ENCODE assay signal across 23 mouse cellular contexts in genomic region chr5:27249951-27250350, GRCm38 (mm10).
A peak's percentile ranks its signal among the peaks of the same experiment; 100 is the strongest.
DNase-seq lines count a peak whose midpoint lies in the region; ATAC-seq lines count a peak whose summit lies in the region.
"Had no signal": no experiment of that assay in that cellular context is flagged by ENCODE, and none has a peak within 500 bp of the region (broad histone marks: within the 10 kb centered on the region; RNA-seq: fewer than 3 reads in every experiment).

No protein-coding gene starts in this region.

- ATAC-seq in forebrain, embryonic 14.5 days = no peak
- ATAC-seq: CD4-positive, CD25-positive, alpha-beta regulatory T cell, adult 4 months; forebrain, postnatal 0 days; inflammation-experienced regulatory T-cells, adult 6 months; intestine, postnatal 0 days had no signal

- H3K4me1 ChIP-seq in forebrain, embryonic 10.5 days = peaks cover 7% of the 10 kb centered on the region; the same call in 1 of the 2 replicates
- no peaks in the 10 kb centered on the region for H3K4me1 ChIP-seq in forebrain, embryonic 14.5 days (ENCODE audit: control insufficient read depth, insufficient read depth, low read length)
- H3K4me1 ChIP-seq: embryonic facial prominence, embryonic 12.5 days; forebrain, embryonic 12.5 days; heart, embryonic 13.5 days had no signal

- no peak overlapping the region for H3K9ac ChIP-seq in forebrain, embryonic 14.5 days (ENCODE audit: low read length)
- H3K9ac ChIP-seq: embryonic facial prominence, embryonic 12.5 days; forebrain, embryonic 12.5 days; forebrain, postnatal 0 days; heart, embryonic 13.5 days; hindbrain, embryonic 14.5 days had no signal

- no peak overlapping the region for H3K4me3 ChIP-seq in forebrain, embryonic 10.5 days
- no peak overlapping the region for H3K4me3 ChIP-seq in forebrain, embryonic 14.5 days (ENCODE audit: low read depth, low read length)
- H3K4me3 ChIP-seq: embryonic facial prominence, embryonic 12.5 days; forebrain, embryonic 12.5 days; gastrocnemius, adult 2 months; heart, embryonic 13.5 days had no signal

- H3K4me2 ChIP-seq in forebrain, embryonic 14.5 days (ENCODE audit: low read length) = no peak overlapping the region
- H3K4me2 ChIP-seq: embryonic facial prominence, embryonic 12.5 days; forebrain, embryonic 12.5 days; heart, embryonic 13.5 days; hindbrain, embryonic 14.5 days had no signal

- H3K36me3 ChIP-seq in forebrain, embryonic 10.5 days (replicated peaks) = no peaks in the 10 kb centered on the region
- no peaks in the 10 kb centered on the region for H3K36me3 ChIP-seq in forebrain, embryonic 14.5 days (ENCODE audit: control insufficient read depth, insufficient read depth, low read length)
- H3K36me3 ChIP-seq: embryonic facial prominence, embryonic 12.5 days; forebrain, embryonic 12.5 days; heart, embryonic 13.5 days had no signal

- H3K27me3 ChIP-seq in forebrain, embryonic 10.5 days (ENCODE audit: poor library complexity, severe bottlenecking) = no peaks in the 10 kb centered on the region
- no peaks in the 10 kb centered on the region for H3K27me3 ChIP-seq in forebrain, embryonic 14.5 days (replicated peaks; ENCODE audit: control insufficient read depth, insufficient read depth, low read length)
- H3K27me3 ChIP-seq: embryonic facial prominence, embryonic 12.5 days; forebrain, embryonic 12.5 days; heart, embryonic 13.5 days had no signal

- 71% methylated on average over 4 of the region's 4 CpGs for WGBS in forebrain, embryonic 10.5 days
- 62% methylated on average over 4 of the region's 4 CpGs for WGBS in forebrain, embryonic 14.5 days

- DNase-seq in adrenal gland, adult (ENCODE audit: inconsistent age in 2 of 2, low spot score in 1 of 2) = peak; percentile 47 to 56
- no peak for DNase-seq in adrenal gland, postnatal 4 days (ENCODE audit: low spot score in 2 of 2)
- no peak for DNase-seq in forebrain, embryonic 10.5 days (ENCODE audit: extremely low spot score, low spot score)
- DNase-seq in forebrain, embryonic 14.5 days (ENCODE audit: low spot score) = no peak
- peak; percentile 13 for DNase-seq in left cerebral cortex, postnatal 4 days
- DNase-seq in left cerebral cortex, adult 11 months (ENCODE audit: low spot score) = no peak
- DNase-seq in adrenal gland, postnatal 36 days = peak; percentile 17 to 48
- no peak for DNase-seq in urinary bladder, postnatal 10 days (ENCODE audit: low spot score)
- DNase-seq: B cell, adult 2 months; cerebellum, adult 18-20 months; cerebellum, adult 9-11 months; forebrain, postnatal 0 days; gastrocnemius, adult 2 months; gastrocnemius, postnatal 25 days; heart, postnatal 4 days; kidney, adult 8-10 months had no signal

- peaks cover 10% of the 10 kb centered on the region for H3K9me3 ChIP-seq in forebrain, embryonic 10.5 days
- no peaks in the 10 kb centered on the region for H3K9me3 ChIP-seq in forebrain, embryonic 14.5 days (replicated peaks; ENCODE audit: control insufficient read depth, low read length)
- H3K9me3 ChIP-seq: embryonic facial prominence, embryonic 12.5 days; forebrain, embryonic 12.5 days had no signal

- H3K27ac ChIP-seq in forebrain, embryonic 10.5 days = peak overlapping the region; percentile 35; the same call in 1 of the 2 replicates
- H3K27ac ChIP-seq in forebrain, embryonic 14.5 days (ENCODE audit: low read depth, low read length) = no peak overlapping the region
- H3K27ac ChIP-seq: embryonic facial prominence, embryonic 12.5 days; forebrain, embryonic 12.5 days; gastrocnemius, adult 2 months; heart, embryonic 13.5 days; hindbrain, embryonic 14.5 days had no signal

- intact Hi-C loops in left cerebral cortex, postnatal 4 days (cut with DNase I) = no loop called here

Comparison
In these comparisons a context has a peak if more than half of its experiments do, and no peak if none do; other contexts are left out.
1. DNase-seq: peak in adrenal gland, adult (2 of 2), left cerebral cortex, postnatal 4 days (single experiment) and adrenal gland, postnatal 36 days (2 of 2); none in adrenal gland, postnatal 4 days (0 of 2), forebrain, embryonic 10.5 days (single experiment), forebrain, embryonic 14.5 days (single experiment), left cerebral cortex, adult 11 months (single experiment) and urinary bladder, postnatal 10 days (single experiment).